Mouse (Mus musculus) kidney, postnatal 4 days (tissue): Measurements from ENCODE around the gene Olfr135.

Experiments
- DNase-seq, 2 experiments: peaks; one replicate each; pipeline ENCODE4 v3.0.0; 2021; ENCODE audit warnings: mixed read lengths in 2 of 2

Gene Olfr135

GRCm38 (mm10) chr17:38204035-38204434 is at the start of gene Olfr135:
Olfr135 (plus strand) TSS chr17:38204335.
- DNase-seq: no peak

DNA sequence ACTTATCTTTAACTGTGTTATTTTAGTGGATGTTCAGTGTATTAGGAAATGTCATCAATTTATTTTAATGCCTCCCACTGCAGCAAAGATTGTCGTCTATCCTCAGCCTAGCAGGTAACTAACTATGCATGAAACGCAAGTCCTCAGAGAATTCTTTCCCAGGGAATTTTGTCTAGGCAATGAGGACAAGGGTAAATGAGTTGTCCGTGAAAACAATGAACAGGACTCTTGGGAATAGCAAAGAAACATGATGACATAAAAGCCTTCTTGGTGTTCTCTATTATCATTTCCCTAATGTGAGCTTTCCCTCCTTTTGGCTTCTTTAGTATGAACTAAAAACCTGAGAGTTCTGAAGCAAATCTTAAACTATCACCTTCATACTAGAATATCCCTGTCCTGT is 33.0 kb upstream of the Olfr135 start, which contains the start of gene Olfr134:
Olfr134 (plus strand) TSS at position 301 of the 400 bp plus-strand sequence.
- DNase-seq: no peak
